Mouse (Mus musculus) midbrain, embryonic 12.5 days (tissue): ENCODE measurements around the gene AB124611. TPM values are rescaled to one million over a fixed set of nuclear protein-coding genes. Genes with fewer than 3 reads are reported as not detected.
"Not testable (repeated sequence)": the region's sequence is repeated elsewhere in the genome, so short reads cannot be mapped to it uniquely, and the experiment has no call there.

ENCODE experiments used
- ATAC-seq: fragments of 200-750 bp; cut with Nextera tagmentation; 2 replicates; pipeline ENCODE4 v1.8.0; 2017; ENCODE audit warnings: low read depth, moderate TSS enrichment, moderate library complexity; ENCODE audit not compliant: low FRiP score
- H3K27ac ChIP-seq: fragments of 300-500 bp; sonication (generic); replicated peaks from 2 replicates; pipeline ENCODE4 v1.5.1; 2016; ENCODE audit warnings: mild to moderate bottlenecking
- H3K27me3 ChIP-seq: fragments of 300-500 bp; sonication (generic); 2 replicates; pipeline ENCODE4 v1.6.1; 2016; ENCODE audit warnings: mild to moderate bottlenecking
- H3K36me3 ChIP-seq: fragments of 300-500 bp; sonication (generic); 2 replicates; pipeline ENCODE4 v1.6.1; 2016
- H3K4me1 ChIP-seq: fragments of 300-500 bp; sonication (generic); 2 replicates; pipeline ENCODE4 v1.6.1; 2016
- H3K4me2 ChIP-seq: fragments of 300-500 bp; sonication (generic); replicated peaks from 2 replicates; pipeline ENCODE4 v1.6.1; 2016; ENCODE audit warnings: mild to moderate bottlenecking, moderate library complexity
- H3K4me3 ChIP-seq: fragments of 300-500 bp; sonication (generic); 2 replicates; pipeline ENCODE4 v1.5.1; 2016; ENCODE audit warnings: mild to moderate bottlenecking
- H3K9ac ChIP-seq: fragments of 300-500 bp; sonication (generic); replicated peaks from 2 replicates; pipeline ENCODE4 v1.6.1; 2016; ENCODE audit warnings: mild to moderate bottlenecking, moderate library complexity
- H3K9me3 ChIP-seq: fragments of 300-500 bp; sonication (generic); 2 replicates; pipeline ENCODE4 v1.6.1; 2016; ENCODE audit warnings: mild to moderate bottlenecking
- WGBS: fragments of 180-500 bp; shearing (Covaris S2); methylation state at CpG from one replicate; pipeline ENCODE4 v1.1.7; 2016; 5-methylcytosine and 5-hydroxymethylcytosine counted together
- microRNA-seq: library from miRNA; unstranded; fragments of <30 nt; microRNA quantifications from one replicate; pipeline ENCODE4, GENCODE M21; 2017
- polyA plus RNA-seq: library from polyadenylated mRNA; unstranded; fragments of >200 nt; fragmentation: Nextera tagmentation; extraction: Ambion mirVana; gene quantifications from 2 replicates; pipeline ENCODE4 v1.2.1, GENCODE M21; 2016

Gene AB124611
- polyA plus RNA-seq, 1 experiment from 2014 or later = 5.9 TPM

DNA sequence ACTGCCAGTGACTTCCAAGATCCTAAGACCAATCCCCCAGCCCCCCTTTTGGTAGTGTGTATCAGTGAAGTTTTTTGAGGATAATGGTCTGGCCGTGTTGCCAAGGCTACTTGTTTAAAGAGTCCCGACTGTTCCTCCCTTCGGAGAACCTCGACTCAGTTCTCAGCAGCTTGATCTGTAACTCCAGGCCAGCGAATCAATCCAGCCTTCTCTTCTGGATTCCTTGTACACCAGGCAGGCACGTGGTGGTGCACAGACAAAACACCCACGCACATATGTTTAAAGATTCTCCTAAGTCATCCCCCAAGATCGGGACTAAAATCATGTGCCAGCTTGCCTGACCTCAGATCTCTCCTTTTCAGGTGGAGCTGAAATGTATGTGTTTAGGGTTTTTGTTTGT lies 68.4 kb downstream of the AB124611 start:
- not testable (repeated sequence) for H3K9me3 ChIP-seq, ATAC-seq, H3K9ac ChIP-seq, H3K27ac ChIP-seq, H3K27me3 ChIP-seq
- Histone ChIP-seq H3K4me3 (peak overlapping the region; percentile 99), H3K4me1 (peaks cover 31% of the 10 kb centered on the region), H3K4me2 (peak overlapping the region; percentile 98), H3K36me3 (peaks cover 20% of the 10 kb centered on the region)
- WGBS = 91% methylated on average over 8 of the region's 8 CpGs

DNA sequence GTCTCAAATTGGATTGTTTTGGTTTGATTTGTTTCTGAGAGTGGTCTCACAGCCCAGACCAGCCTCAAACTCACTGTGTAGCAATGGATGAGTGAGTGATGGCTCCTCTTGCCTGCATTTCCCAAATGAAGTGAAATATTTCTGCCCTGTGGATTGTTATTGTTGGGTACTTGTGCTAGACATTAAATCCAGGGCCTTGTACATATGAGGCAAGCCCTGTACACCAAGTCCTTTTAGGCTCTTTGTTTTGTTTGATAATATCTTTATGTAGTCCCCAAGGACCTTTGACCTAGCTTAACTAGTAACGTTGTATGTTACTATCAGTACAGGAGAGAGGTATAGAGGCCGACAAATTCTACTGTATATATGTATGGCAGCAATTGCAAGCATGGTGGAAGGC lies 68.9 kb downstream of the AB124611 start:
- Histone ChIP-seq H3K27ac (no peak overlapping the region), H3K36me3 (peaks cover 16% of the 10 kb centered on the region), H3K4me1 (peaks cover 31% of the 10 kb centered on the region), H3K9ac (no peak overlapping the region), H3K4me2 (no peak overlapping the region), H3K9me3 (no peaks in the 10 kb centered on the region), H3K27me3 (no peaks in the 10 kb centered on the region), H3K4me3 (no peak overlapping the region)
- no peak for ATAC-seq
- WGBS = 92% methylated on average over 2 of the region's 2 CpGs

Small RNA genes within 50 kb of the gene (microRNA-seq; reads per million reads assigned to microRNA genes)
- 2.6 reads per million, percentile 3 among the genes with 10 or more reads in this experiment for gene Mir199a-1

Other genes with a start within 250 kb of the AB124611 start
- gene Kri1, start 238.2 kb upstream of the AB124611 start, polyA plus RNA-seq = 18.4 and 21.1 TPM in 2 replicates
- 63.6 and 72.1 TPM in 2 replicates for gene Cdkn2d, start 234.8 kb upstream of the AB124611 start, polyA plus RNA-seq
- 0.39 and 0.78 TPM in 2 replicates for gene Ap1m2, start 213.8 kb upstream of the AB124611 start, polyA plus RNA-seq
- 71.3 and 74.1 TPM in 2 replicates for gene Slc44a2, start 205.5 kb upstream of the AB124611 start, polyA plus RNA-seq
- 314 and 322 TPM in 2 replicates for gene Ilf3, start 158.3 kb upstream of the AB124611 start, polyA plus RNA-seq
- gene Qtrt1, start 114.3 kb upstream of the AB124611 start, polyA plus RNA-seq = 45.3 and 50.7 TPM in 2 replicates
- 76.6 and 76.7 TPM in 2 replicates for gene Dnm2, start 101.3 kb upstream of the AB124611 start, polyA plus RNA-seq
- 67.6 and 76.5 TPM in 2 replicates for gene Tmed1, start 15.9 kb upstream of the AB124611 start, polyA plus RNA-seq
- gene Carm1, start 20.7 kb downstream of the AB124611 start, polyA plus RNA-seq = 65.6 and 69.3 TPM in 2 replicates
- gene Timm29, start 66.5 kb downstream of the AB124611 start, polyA plus RNA-seq = 57.6 and 60.9 TPM in 2 replicates
- gene Yipf2, start 66.7 kb downstream of the AB124611 start, polyA plus RNA-seq = 20.8 and 21.2 TPM in 2 replicates
- gene Smarca4, start 90.0 kb downstream of the AB124611 start, polyA plus RNA-seq = 178 and 189 TPM in 2 replicates
- gene Ldlr, start 197.3 kb downstream of the AB124611 start, polyA plus RNA-seq = 39.5 and 43.5 TPM in 2 replicates
- gene Spc24, start 234.1 kb downstream of the AB124611 start, polyA plus RNA-seq = 74.2 and 87.2 TPM in 2 replicates